Mouse (Mus musculus): ENCODE results near the gene Cxcl3.

- TF ChIP-seq EP300 (IDR thresholded peaks at IDR 0.05; ENCODE audit: low read depth) (no peak), CTCF (IDR thresholded peaks at IDR 0.05; ENCODE audit: low read depth) (no peak)
These were observed 17.7 kb upstream of the Cxcl3 start, which contains the start of gene Ppbp for GRCm38 (mm10) chr5:90768218-90768617.
